In genomic region chr2:113404905-113405304, GRCm38 (mm10) we compare ENCODE assay signal across 17 mouse cellular contexts.
"Had no signal": no experiment of that assay in that cellular context is flagged by ENCODE, and none has a peak within 500 bp of the region (broad histone marks: within the 10 kb centered on the region; RNA-seq: fewer than 3 reads in every experiment).

No protein-coding gene starts in this region.

- H3K36me3 ChIP-seq: liver, embryonic 12.5 days; midbrain, embryonic 10.5 days; midbrain, embryonic 12.5 days; neural tube, embryonic 13.5 days; neural tube, embryonic 15.5 days had no signal

- H3K9ac ChIP-seq: liver, embryonic 12.5 days; liver, embryonic 14.5 days; midbrain, embryonic 12.5 days; neural tube, embryonic 13.5 days; neural tube, embryonic 15.5 days had no signal

- H3K27ac ChIP-seq: liver, embryonic 12.5 days; liver, embryonic 14.5 days; midbrain, embryonic 10.5 days; midbrain, embryonic 12.5 days; neural tube, embryonic 13.5 days; neural tube, embryonic 15.5 days had no signal

- H3K9me3 ChIP-seq: liver, embryonic 12.5 days; midbrain, embryonic 10.5 days; midbrain, embryonic 12.5 days; neural tube, embryonic 13.5 days; neural tube, embryonic 15.5 days had no signal

- H3K4me3 ChIP-seq: liver, embryonic 12.5 days; midbrain, embryonic 10.5 days; midbrain, embryonic 12.5 days; myocyte; neural tube, embryonic 13.5 days; neural tube, embryonic 15.5 days had no signal

- DNase-seq: midbrain, embryonic 14.5 days; retina, postnatal 1 day; right cerebral cortex, adult 18-20 months; right cerebral cortex, postnatal 25 days; right cerebral cortex, postnatal 4 days; spleen, adult 18-20 months; thymus, adult 18-20 months; thymus, postnatal 14 days; thymus, postnatal 36 days had no signal

- H3K27me3 ChIP-seq: liver, embryonic 12.5 days; midbrain, embryonic 12.5 days; neural tube, embryonic 13.5 days; neural tube, embryonic 15.5 days had no signal

- ATAC-seq: liver, embryonic 12.5 days; midbrain, embryonic 16.5 days had no signal

- H3K4me1 ChIP-seq: liver, embryonic 12.5 days; midbrain, embryonic 10.5 days; midbrain, embryonic 12.5 days; neural tube, embryonic 13.5 days; neural tube, embryonic 15.5 days had no signal

- H3K4me2 ChIP-seq: liver, embryonic 12.5 days; midbrain, embryonic 12.5 days; neural tube, embryonic 13.5 days; neural tube, embryonic 15.5 days had no signal
